Mouse (Mus musculus): ENCODE measurements around the gene Rac1.

DNA sequence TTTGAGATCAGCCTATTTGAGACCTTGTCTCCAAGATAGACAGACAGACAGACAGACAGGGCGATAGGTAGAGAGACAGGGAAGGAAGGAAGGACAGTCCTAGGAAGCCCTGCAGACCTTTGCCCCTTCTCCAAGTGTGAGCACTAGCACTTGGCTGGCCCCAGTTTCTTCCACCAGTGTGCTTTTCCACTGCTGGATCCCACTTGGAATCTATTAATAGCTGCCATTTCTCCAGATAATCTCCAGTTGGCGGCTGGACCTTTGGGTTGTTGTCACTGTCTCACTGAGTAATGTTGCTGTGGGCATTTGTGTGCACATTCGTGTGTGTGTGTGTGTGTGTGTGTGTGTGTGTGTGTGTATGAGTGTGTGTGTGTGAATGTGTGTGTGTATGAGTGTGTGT, 30.9 kb upstream of the Rac1 start:
- TF ChIP-seq CTCF (IDR thresholded peaks at IDR 0.05; ENCODE audit: insufficient read depth, low read length) (no peak), POLR2A (IDR thresholded peaks at IDR 0.05; ENCODE audit: borderline replicate concordance, extremely low read depth, low read depth, low read length) (no peak)
